Mouse (Mus musculus): Measurements from ENCODE around the gene Resp18.
"Not testable (repeated sequence)": the region's sequence is repeated elsewhere in the genome, so short reads cannot be mapped to it uniquely, and the experiment has no call there.

The Resp18 gene

DNA sequence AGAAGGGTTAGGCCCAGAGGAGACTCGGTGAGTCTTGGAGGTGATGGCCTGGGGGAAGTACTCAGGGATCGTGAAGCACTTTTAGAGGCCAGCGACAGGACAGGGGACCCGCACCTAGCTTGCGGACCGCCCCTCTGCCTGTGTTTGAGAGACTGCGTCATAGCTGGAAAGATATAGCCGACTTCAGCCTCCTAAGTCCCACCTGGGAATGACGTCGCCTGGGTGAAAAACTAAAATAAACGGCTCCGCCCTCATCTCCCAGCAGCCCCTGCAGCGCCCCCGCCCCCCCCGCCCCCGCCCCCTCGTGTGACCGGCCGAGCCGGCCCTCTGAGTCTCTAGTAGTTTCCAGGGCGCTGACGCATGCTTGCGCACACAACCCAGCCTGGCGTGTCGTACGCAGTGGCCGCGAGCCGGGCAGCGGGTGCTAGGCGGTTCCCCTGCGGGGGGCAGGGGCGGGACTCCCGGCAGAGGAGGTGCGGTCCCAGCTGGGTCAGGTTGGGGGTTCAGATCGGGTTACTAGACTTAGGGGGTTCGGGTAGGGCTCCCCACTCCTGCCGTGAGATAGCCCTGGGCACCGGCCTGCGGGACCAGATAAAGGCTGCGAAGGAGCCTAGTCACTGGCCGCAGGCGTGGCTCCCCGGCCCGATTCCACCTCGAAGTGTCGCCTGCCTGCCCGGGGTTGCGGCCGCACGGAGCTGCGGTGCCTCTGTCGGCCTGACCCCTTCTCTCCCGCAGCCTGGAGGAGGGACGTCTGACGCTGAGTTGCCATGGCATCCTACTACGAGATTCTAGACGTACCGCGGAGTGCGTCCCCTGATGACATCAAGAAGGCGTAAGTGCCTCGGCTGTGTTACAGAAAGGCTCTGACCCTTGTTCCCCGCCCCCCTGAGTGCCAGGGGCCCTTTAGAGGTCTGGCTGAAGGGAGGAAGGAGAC lies 41.8 kb downstream of the Resp18 start, which contains the start of gene Dnajb2:
Gene Dnajb2, plus strand, starts transcription at position 290 of the 934 bp plus-strand sequence.
- DNase-seq (ENCODE audit: low read depth, low spot score) = no peak

DNA sequence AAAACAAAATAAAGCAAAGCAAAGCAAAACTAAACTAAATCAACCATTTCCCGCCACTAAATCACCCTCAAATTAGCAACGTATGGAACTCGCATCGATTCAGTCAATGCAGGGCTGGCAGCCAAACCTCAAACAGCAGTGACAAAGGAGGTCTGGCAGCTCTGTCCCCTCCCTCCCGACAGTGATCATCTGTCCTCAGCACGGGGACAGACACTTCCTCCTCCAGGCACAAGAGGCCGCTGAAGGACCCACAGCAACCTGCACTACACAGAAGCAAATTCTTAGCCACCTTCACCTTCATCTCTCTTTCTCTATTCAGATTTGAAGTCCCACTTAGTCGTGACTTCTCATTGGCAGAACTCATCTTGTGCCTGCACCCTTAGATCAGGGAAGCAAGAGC lies 43.6 kb downstream of the Resp18 start:
- DNase-seq (ENCODE audit: low read depth, low spot score) = no peak

- DNase-seq (ENCODE audit: low read depth, low spot score) = not testable (repeated sequence)
These were observed 45.7 kb downstream of the Resp18 start for GRCm38 (mm10) chr1:75232489-75232888.

GRCm38 (mm10) chr1:75231664-75232152 lies 46.5 kb downstream of the Resp18 start, which contains the start of gene A630095N17Rik:
TSS of gene A630095N17Rik (minus strand) at chr1:75232102.
- DNase-seq (ENCODE audit: low read depth, low spot score) = no peak

DNA sequence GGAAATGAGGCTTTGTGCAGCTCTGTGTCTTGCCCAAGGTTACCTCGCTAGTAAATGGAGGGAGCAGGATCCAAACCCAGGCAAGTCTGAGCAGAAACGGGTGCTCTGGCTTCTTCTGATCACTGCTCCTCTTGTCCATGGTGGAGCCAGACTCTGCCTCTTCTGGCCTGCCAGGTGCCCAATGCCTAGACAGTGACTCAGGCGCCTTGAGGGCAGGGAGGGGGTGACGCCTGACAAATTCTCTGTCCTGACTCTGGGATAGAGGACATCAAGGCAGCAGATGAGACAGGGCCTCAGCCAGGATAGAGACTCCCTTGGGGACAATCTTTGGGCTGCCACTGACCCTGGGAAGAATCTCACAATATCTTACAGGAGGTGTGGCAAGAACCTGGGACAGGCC lies 47.0 kb downstream of the Resp18 start:
- DNase-seq (ENCODE audit: low read depth, low spot score) = no peak

GRCm38 (mm10) chr1:75230335-75230994 lies 47.8 kb downstream of the Resp18 start:
- no peak for DNase-seq (ENCODE audit: low read depth, low spot score)

DNA sequence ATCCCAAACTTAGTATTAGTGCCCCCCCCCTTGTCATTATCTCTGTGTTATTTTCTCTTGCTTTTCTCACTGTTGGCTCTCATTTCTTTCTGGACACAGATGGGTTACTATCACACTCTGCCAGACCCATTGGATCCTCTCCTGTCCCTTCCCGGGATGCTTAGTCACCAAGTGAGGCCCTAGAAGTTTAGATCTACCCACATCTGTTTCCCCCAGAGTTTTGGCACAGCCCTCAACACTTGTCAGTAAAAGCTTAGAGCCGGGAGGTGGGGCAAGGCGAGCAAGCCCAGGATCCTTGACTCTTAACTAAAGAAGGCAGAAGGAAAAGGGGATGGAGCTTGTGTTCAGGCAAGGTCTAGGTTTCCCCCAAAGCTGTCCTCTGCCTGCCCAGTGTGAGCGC lies 49.1 kb downstream of the Resp18 start:
- no peak for DNase-seq (ENCODE audit: low read depth, low spot score)

- no peak for DNase-seq (ENCODE audit: low read depth, low spot score)
These were observed 50.6 kb downstream of the Resp18 start for GRCm38 (mm10) chr1:75227653-75228052.

- no peak for DNase-seq (ENCODE audit: low read depth, low spot score)
These were observed 52.1 kb downstream of the Resp18 start for GRCm38 (mm10) chr1:75226138-75226537.

- no peak for DNase-seq (ENCODE audit: low read depth, low spot score)
These were observed 52.7 kb downstream of the Resp18 start for GRCm38 (mm10) chr1:75225473-75225872.

- no peak for DNase-seq (ENCODE audit: low read depth, low spot score)
These were observed 54.7 kb downstream of the Resp18 start for GRCm38 (mm10) chr1:75223532-75223931.

- no peak for DNase-seq (ENCODE audit: low read depth, low spot score)
These were observed 55.3 kb downstream of the Resp18 start for GRCm38 (mm10) chr1:75222926-75223325.

Data from retina, postnatal 7 days (tissue).